Mouse (Mus musculus): Measurements from ENCODE around the gene Car14.

The Car14 gene

GRCm38 (mm10) chr3:95865050-95865449, 39.4 kb downstream of the Car14 start:
- in situ Hi-C loops (cut with MboI; ENCODE audit: unreplicated experiment in 2 of 2), result loop anchor here (5.0 to 10.0 kb wide), 2 partner anchors 42 to 50 kb away; no protein-coding TSS in a partner anchor

GRCm38 (mm10) chr3:95863578-95863977, 40.9 kb downstream of the Car14 start:
- in situ Hi-C loops (cut with MboI; ENCODE audit: unreplicated experiment in 2 of 2), result loop anchor here in 1 of 2 experiments (5.0 to 10.0 kb wide), 2 partner anchors 51 to 99 kb away; no protein-coding TSS in a partner anchor

GRCm38 (mm10) chr3:95861796-95862195, 42.7 kb downstream of the Car14 start:
- in situ Hi-C loops (cut with MboI; ENCODE audit: unreplicated experiment in 2 of 2), result loop anchor here in 1 of 2 experiments (5.0 to 10.0 kb wide), 2 partner anchors 53 to 101 kb away; no protein-coding TSS in a partner anchor

- in situ Hi-C loops (cut with MboI; ENCODE audit: unreplicated experiment in 2 of 2), result loop anchor here in 1 of 2 experiments (5.0 to 10.0 kb wide), 2 partner anchors 54 to 101 kb away; no protein-coding TSS in a partner anchor
These were observed 43.3 kb downstream of the Car14 start for GRCm38 (mm10) chr3:95861216-95861615.

- in situ Hi-C loops (cut with MboI; ENCODE audit: unreplicated experiment in 2 of 2), result loop anchor here in 1 of 2 experiments (5.0 to 10.0 kb wide), 2 partner anchors 54 to 102 kb away; no protein-coding TSS in a partner anchor
These were observed 44.2 kb downstream of the Car14 start for GRCm38 (mm10) chr3:95860323-95860722.

- in situ Hi-C loops (cut with MboI; ENCODE audit: unreplicated experiment in 2 of 2), result loop anchor here in 1 of 2 experiments (5.0 kb wide), 1 partner anchor 104 kb away; no protein-coding TSS in a partner anchor
These were observed 46.2 kb downstream of the Car14 start for GRCm38 (mm10) chr3:95858278-95858677.

- in situ Hi-C loops (cut with MboI; ENCODE audit: unreplicated experiment in 2 of 2), result loop anchor here in 1 of 2 experiments (5.0 kb wide), 1 partner anchor 105 kb away; no protein-coding TSS in a partner anchor
These were observed 47.4 kb downstream of the Car14 start for GRCm38 (mm10) chr3:95857050-95857449.

GRCm38 (mm10) chr3:95856115-95856514, 48.4 kb downstream of the Car14 start:
- in situ Hi-C loops (cut with MboI; ENCODE audit: unreplicated experiment in 2 of 2), result loop anchor here in 1 of 2 experiments (5.0 kb wide), 1 partner anchor 106 kb away; no protein-coding TSS in a partner anchor

- in situ Hi-C loops (cut with MboI; ENCODE audit: unreplicated experiment in 2 of 2), result loop anchor here in 1 of 2 experiments (5.0 kb wide), 1 partner anchor 107 kb away; no protein-coding TSS in a partner anchor
These were observed 48.9 kb downstream of the Car14 start, which contains the start of gene Prpf3 for GRCm38 (mm10) chr3:95855502-95856089. Gene Prpf3, minus strand, starts transcription at chr3:95855885.

- in situ Hi-C loops (cut with MboI; ENCODE audit: unreplicated experiment in 2 of 2), result loop anchor here in 1 of 2 experiments (5.0 kb wide), 1 partner anchor 344 kb away; no protein-coding TSS in a partner anchor
These were observed 53.2 kb downstream of the Car14 start for GRCm38 (mm10) chr3:95851317-95851716.

GRCm38 (mm10) chr3:95850611-95851010, 53.9 kb downstream of the Car14 start:
- in situ Hi-C loops (cut with MboI; ENCODE audit: unreplicated experiment in 2 of 2), result loop anchor here in 1 of 2 experiments (5.0 kb wide), 1 partner anchor 343 kb away; no protein-coding TSS in a partner anchor

Measured in v-Abl transformed pro-B cells (cell line).